Mouse (Mus musculus): ENCODE measurements at regions not wholly inside any gene's neighbourhood (a gene's known extent, or its start where the extent isn't known, plus 50 kb on each side); places are given as distances from the start of the nearest gene placed in this dataset.
"Not testable (repeated sequence)": the region's sequence is repeated elsewhere in the genome, so short reads cannot be mapped to it uniquely, and the experiment has no call there.

- H3K27ac ChIP-seq (ENCODE audit: control insufficient read depth, insufficient read depth, low read depth, low read length, poor library complexity): no peak overlapping the region
These were observed 54.3 kb upstream of the Ddr1 start for GRCm38 (mm10) chr17:35758769-35759168.

GRCm38 (mm10) chr17:35759740-35760139 lies 55.3 kb upstream of the Ddr1 start:
- no peak for TF ChIP-seq POLR2A (IDR thresholded peaks at IDR 0.05; ENCODE audit: borderline replicate concordance, control insufficient read depth, low read depth, low read length)
- H3K4me3 ChIP-seq (replicated peaks; ENCODE audit: control insufficient read depth, low read depth, low read length): no peak overlapping the region
- WGBS: 82% methylated on average over 6 of the region's 6 CpGs
- H3K4me1 ChIP-seq (ENCODE audit: control insufficient read depth, insufficient read depth, low read length): peaks cover 1% of the 10 kb centered on the region
- no peak overlapping the region for H3K27ac ChIP-seq (ENCODE audit: control insufficient read depth, insufficient read depth, low read depth, low read length, poor library complexity)

More at GRCm38 (mm10) chr17:35758769-35759168, 54.3 kb upstream of the Ddr1 start:
- H3K4me3 ChIP-seq (replicated peaks; ENCODE audit: control insufficient read depth, low read depth, low read length): no peak overlapping the region
- 62% methylated on average over 7 of the region's 7 CpGs for WGBS
- TF ChIP-seq POLR2A (IDR thresholded peaks at IDR 0.05; ENCODE audit: borderline replicate concordance, control insufficient read depth, low read depth, low read length) (no peak), CTCF (IDR thresholded peaks at IDR 0.05; ENCODE audit: control insufficient read depth, insufficient read depth, low read length) (no peak)
- H3K4me1 ChIP-seq (ENCODE audit: control insufficient read depth, insufficient read depth, low read length): peaks cover 1% of the 10 kb centered on the region

- Histone ChIP-seq H3K4me3 (replicated peaks; ENCODE audit: control insufficient read depth, low read depth, low read length) (no peak overlapping the region), H3K4me1 (ENCODE audit: control insufficient read depth, insufficient read depth, low read length) (peaks cover 3% of the 10 kb centered on the region), H3K27ac (ENCODE audit: control insufficient read depth, insufficient read depth, low read depth, low read length, poor library complexity) (no peak overlapping the region)
- WGBS: 39% methylated on average over 9 of the region's 9 CpGs
- TF ChIP-seq CTCF (IDR thresholded peaks at IDR 0.05; ENCODE audit: control insufficient read depth, insufficient read depth, low read length) (no peak), POLR2A (IDR thresholded peaks at IDR 0.05; ENCODE audit: borderline replicate concordance, control insufficient read depth, low read depth, low read length) (no peak)
These were observed 58.2 kb upstream of the Ddr1 start for GRCm38 (mm10) chr17:35762614-35763013.

GRCm38 (mm10) chr17:35763101-35763500 lies 58.4 kb upstream of the Ier3 start:
- 53% methylated on average over 5 of the region's 5 CpGs for WGBS
- peaks cover 3% of the 10 kb centered on the region for H3K4me1 ChIP-seq (ENCODE audit: control insufficient read depth, insufficient read depth, low read length)

GRCm38 (mm10) chr17:35763866-35764265 lies 57.6 kb upstream of the Ier3 start:
- H3K4me1 ChIP-seq (ENCODE audit: control insufficient read depth, insufficient read depth, low read length): peaks cover 3% of the 10 kb centered on the region
- TF ChIP-seq CTCF (IDR thresholded peaks at IDR 0.05; ENCODE audit: control insufficient read depth, insufficient read depth, low read length): peak; percentile 22; the same call in 1 of the 2 replicates
- no peak for TF ChIP-seq POLR2A (IDR thresholded peaks at IDR 0.05; ENCODE audit: borderline replicate concordance, control insufficient read depth, low read depth, low read length)
- no peak overlapping the region for H3K27ac ChIP-seq (ENCODE audit: control insufficient read depth, insufficient read depth, low read depth, low read length, poor library complexity)
- 13% methylated on average over 6 of the region's 6 CpGs for WGBS
- no peak overlapping the region for H3K4me3 ChIP-seq (replicated peaks; ENCODE audit: control insufficient read depth, low read depth, low read length)

More at GRCm38 (mm10) chr17:35763101-35763500, 58.4 kb upstream of the Ier3 start:
- TF ChIP-seq POLR2A (IDR thresholded peaks at IDR 0.05; ENCODE audit: borderline replicate concordance, control insufficient read depth, low read depth, low read length) (no peak), CTCF (IDR thresholded peaks at IDR 0.05; ENCODE audit: control insufficient read depth, insufficient read depth, low read length) (no peak)
- Histone ChIP-seq H3K27ac (ENCODE audit: control insufficient read depth, insufficient read depth, low read depth, low read length, poor library complexity) (no peak overlapping the region), H3K4me3 (replicated peaks; ENCODE audit: control insufficient read depth, low read depth, low read length) (no peak overlapping the region)

- H3K4me3 ChIP-seq (replicated peaks; ENCODE audit: control insufficient read depth, low read depth, low read length): no peak overlapping the region
- peaks cover 3% of the 10 kb centered on the region for H3K4me1 ChIP-seq (ENCODE audit: control insufficient read depth, insufficient read depth, low read length)
- 22% methylated on average over 9 of the region's 9 CpGs for WGBS
- H3K27ac ChIP-seq (ENCODE audit: control insufficient read depth, insufficient read depth, low read depth, low read length, poor library complexity): no peak overlapping the region
- no peak for TF ChIP-seq POLR2A (IDR thresholded peaks at IDR 0.05; ENCODE audit: borderline replicate concordance, control insufficient read depth, low read depth, low read length)
- TF ChIP-seq CTCF (IDR thresholded peaks at IDR 0.05; ENCODE audit: control insufficient read depth, insufficient read depth, low read length): no peak
These were observed 55.1 kb upstream of the Ier3 start for GRCm38 (mm10) chr17:35766406-35766805.

GRCm38 (mm10) chr17:35769175-35769960 lies 52.1 kb upstream of the Ier3 start:
- TF ChIP-seq POLR2A (IDR thresholded peaks at IDR 0.05; ENCODE audit: borderline replicate concordance, control insufficient read depth, low read depth, low read length) (no peak), CTCF (IDR thresholded peaks at IDR 0.05; ENCODE audit: control insufficient read depth, insufficient read depth, low read length) (no peak)
- Histone ChIP-seq H3K27ac (ENCODE audit: control insufficient read depth, insufficient read depth, low read depth, low read length, poor library complexity) (no peak overlapping the region), H3K4me3 (replicated peaks; ENCODE audit: control insufficient read depth, low read depth, low read length) (no peak overlapping the region), H3K4me1 (ENCODE audit: control insufficient read depth, insufficient read depth, low read length) (peaks cover 2% of the 10 kb centered on the region)
- 76% methylated on average over 5 of the region's 5 CpGs for WGBS

- H3K4me3 ChIP-seq (replicated peaks; ENCODE audit: control insufficient read depth, low read depth, low read length); H3K27ac ChIP-seq (ENCODE audit: control insufficient read depth, insufficient read depth, low read depth, low read length, poor library complexity); H3K4me1 ChIP-seq (ENCODE audit: control insufficient read depth, insufficient read depth, low read length): not testable (repeated sequence)
- WGBS: 74% methylated on average over 4 of the region's 4 CpGs
These were observed 51.6 kb upstream of the Ier3 start for GRCm38 (mm10) chr17:35769961-35770276.

- no peak overlapping the region for H3K4me3 ChIP-seq (replicated peaks; ENCODE audit: control insufficient read depth, low read depth, low read length)
- no peak for TF ChIP-seq POLR2A (IDR thresholded peaks at IDR 0.05; ENCODE audit: borderline replicate concordance, control insufficient read depth, low read depth, low read length)
- no peak for TF ChIP-seq CTCF (IDR thresholded peaks at IDR 0.05; ENCODE audit: control insufficient read depth, insufficient read depth, low read length)
- H3K27ac ChIP-seq (ENCODE audit: control insufficient read depth, insufficient read depth, low read depth, low read length, poor library complexity): no peak overlapping the region
- H3K4me1 ChIP-seq (ENCODE audit: control insufficient read depth, insufficient read depth, low read length): peaks cover 2% of the 10 kb centered on the region
- WGBS: 63% methylated on average over 3 of the region's 3 CpGs
These were observed 50.9 kb upstream of the Ier3 start for GRCm38 (mm10) chr17:35770599-35770998.
